Mouse (Mus musculus) c-Kit-positive CD71-positive TER-119-negative erythroid progenitor cells, embryonic 14.5 days (primary cell): ENCODE results near the gene Bmper.

Source experiments
- DNase-seq: peaks from one replicate; pipeline ENCODE4 v3.0.0-alpha.2; 2013; ENCODE audit warnings: low read depth

Bmper gene

GRCm38 (mm10) chr9:23436751-23437150 lies 213.9 kb downstream of the Bmper start:
- DNase-seq = no peak

GRCm38 (mm10) chr9:23438662-23439061 lies 215.8 kb downstream of the Bmper start:
- DNase-seq = no peak

DNA sequence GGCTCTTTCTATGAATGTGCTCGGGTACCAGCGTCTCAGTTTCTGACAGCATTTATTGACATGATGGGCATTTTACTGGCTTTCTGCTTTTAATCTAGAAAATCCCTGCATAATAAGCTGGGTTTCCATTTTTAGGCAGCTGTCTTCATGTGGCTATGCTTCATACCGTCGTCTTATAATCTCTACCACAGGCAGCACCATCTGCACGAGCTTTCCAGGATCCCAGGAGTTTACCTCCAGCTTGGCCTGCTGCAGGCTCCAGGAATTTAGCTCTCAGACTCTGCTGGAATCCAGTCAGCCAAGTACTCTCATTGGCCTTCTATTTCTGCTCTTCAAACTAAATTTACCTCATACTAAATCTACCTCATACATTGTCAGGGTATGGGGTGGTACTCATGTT lies 219.3 kb downstream of the Bmper start:
- no peak for DNase-seq

GRCm38 (mm10) chr9:23444975-23445374 lies 222.1 kb downstream of the Bmper start:
- no peak for DNase-seq

GRCm38 (mm10) chr9:23447271-23447961 lies 224.5 kb downstream of the Bmper start:
- DNase-seq = no peak

DNA sequence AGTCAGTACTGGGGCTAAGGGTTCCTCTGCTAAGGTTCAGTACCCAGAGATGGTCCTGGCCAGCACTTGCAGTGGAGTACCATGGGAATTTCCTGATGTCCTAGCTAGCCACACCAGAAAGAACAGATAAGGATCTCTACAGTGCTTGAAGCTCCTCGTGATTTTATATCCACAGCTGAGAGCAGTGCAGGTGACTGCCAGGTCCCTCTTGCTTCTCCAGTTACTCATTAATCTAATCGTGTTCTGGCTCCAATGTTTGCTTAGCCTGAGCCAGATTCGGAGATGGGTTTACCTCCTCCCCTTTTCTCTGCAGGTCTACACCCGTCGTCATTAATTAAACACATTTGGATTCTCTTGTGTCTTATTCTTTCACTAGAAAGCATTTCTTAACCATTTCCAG lies 230.4 kb downstream of the Bmper start:
- no peak for DNase-seq

GRCm38 (mm10) chr9:23457186-23457585 lies 234.3 kb downstream of the Bmper start:
- DNase-seq = no peak

DNA sequence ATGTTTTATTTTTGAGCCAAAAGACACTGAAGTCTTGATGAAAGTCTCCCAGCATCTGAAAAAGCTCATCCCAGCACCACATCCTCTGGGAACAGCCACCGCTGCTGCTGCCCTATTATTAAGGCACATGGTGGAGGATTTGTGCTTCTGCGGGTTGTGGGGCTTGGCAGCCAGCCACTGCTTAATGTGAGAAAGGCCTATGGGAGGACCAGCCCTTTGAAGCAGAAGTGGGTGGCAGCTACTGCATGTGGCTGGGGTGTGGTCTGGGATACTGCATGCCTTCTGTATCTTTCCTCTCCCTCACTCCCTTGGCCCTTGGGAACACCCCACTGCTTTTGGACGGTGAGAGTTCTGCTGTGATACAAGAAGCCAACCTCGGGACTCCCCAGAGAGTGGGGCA lies 237.8 kb downstream of the Bmper start:
- DNase-seq = no peak

- no peak for DNase-seq
Observed at GRCm38 (mm10) chr9:23462949-23463608, 240.2 kb downstream of the Bmper start.

- DNase-seq = no peak
Observed at GRCm38 (mm10) chr9:23464981-23465630, 242.2 kb downstream of the Bmper start.

DNA sequence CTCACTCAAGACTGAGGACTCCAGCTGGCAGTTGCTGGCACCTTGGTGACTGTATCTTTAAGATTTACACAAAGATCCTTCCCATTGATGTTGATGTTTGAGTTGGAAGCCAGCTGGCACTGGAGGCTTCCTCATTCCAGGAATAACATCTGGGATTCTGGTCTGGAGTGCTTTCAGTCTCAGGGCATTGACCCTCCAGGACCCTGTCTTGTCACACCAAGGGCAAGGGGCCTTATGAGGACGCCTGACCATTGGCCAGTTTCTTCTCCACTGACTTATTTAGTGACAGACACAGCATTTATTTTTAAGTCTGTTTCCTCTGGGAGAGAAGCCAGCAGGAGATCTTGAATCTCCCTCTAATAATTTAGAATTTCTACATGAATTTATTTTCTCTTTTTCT lies 247.0 kb downstream of the Bmper start:
- DNase-seq = no peak

DNA sequence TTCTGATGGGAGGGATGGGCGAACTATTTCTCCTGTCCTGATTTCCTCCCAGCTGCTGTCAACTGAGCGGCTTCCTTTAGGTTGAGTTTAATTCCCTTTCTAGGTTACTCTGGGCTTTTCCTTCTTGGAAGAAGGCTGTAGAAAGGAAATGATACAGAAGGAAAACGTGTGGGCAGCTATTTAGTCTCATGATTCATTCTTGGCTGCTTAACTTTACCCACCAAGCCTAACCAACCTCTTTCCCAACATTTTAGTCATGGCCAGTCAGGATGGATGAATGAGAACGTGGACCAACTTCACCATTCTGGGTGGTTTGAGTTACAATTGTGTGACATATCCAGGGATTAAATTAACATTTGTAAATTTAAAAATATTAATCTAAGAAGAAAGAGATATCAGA lies 263.0 kb downstream of the Bmper start:
- DNase-seq = no peak

GRCm38 (mm10) chr9:23486725-23487378 lies 264.0 kb downstream of the Bmper start:
- no peak for DNase-seq

- no peak for DNase-seq
Observed at GRCm38 (mm10) chr9:23488265-23488664, 265.4 kb downstream of the Bmper start.

DNA sequence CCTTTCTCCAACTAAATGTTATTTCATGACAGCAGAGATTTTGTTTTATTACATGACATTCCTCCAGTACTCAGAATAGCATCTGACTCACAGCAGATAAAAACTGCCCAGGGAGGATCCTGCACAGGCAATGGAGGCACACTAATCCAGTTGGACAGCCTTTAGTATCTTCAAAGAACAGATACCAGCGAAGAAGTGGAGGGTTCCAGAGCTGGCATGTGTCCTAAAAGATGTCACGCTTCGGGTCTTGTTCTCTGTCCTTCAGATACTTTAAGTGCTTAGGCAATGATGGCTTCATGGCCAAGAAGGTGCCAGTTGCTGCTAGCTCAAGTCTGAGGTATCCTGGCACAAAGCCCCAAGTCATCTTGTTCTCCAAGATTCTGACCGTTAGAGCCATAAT lies 272.5 kb downstream of the Bmper start:
- no peak for DNase-seq

DNA sequence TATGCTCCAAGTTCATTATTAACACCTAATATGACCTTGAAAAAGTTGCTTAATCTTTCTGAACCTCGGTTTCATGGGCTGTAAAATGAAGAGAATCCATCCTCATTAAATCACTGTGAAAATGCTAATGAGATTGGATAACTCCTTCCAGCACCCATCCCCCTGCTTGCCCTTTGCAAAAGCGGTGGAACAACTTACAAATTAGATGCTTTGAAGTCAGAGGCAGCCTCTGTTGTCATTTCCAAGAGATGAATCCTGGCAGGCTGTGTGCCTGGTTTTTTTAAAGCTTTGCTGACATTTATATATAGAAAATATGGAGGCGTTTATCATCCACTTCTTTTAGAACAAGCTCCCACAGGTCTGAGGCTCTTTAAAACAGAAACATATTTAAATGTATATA lies 274.8 kb downstream of the Bmper start:
- no peak for DNase-seq

DNA sequence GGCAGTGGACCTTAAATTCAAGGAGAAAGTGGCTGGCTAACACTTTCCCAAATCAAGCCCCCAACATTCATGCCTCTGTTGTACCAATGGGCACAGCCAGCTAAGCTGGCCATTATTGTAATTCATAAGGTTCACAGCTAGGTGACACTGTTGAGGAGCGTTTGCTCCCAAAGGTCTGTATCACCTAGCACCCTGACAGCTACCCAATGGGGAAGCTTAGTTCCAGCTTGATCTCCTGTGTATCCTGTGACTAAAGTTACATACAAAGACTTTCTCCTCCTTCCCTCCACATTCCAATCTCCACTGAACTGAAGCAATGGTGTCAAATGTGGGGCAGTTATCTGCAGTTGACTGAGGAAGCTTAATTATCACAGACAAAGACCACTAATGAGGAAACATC lies 311.0 kb downstream of the Bmper start:
- no peak for DNase-seq
